Mouse (Mus musculus) kidney, embryonic 16.5 days (tissue): ENCODE data around the gene A930018P22Rik. TPM values are rescaled to one million over a fixed set of nuclear protein-coding genes. Genes with fewer than 3 reads are reported as not detected.

Experiments used
- ATAC-seq: fragments of 200-750 bp; cut with Nextera tagmentation; 2 replicates; pipeline ENCODE4 v1.8.0; 2017; ENCODE audit warnings: moderate TSS enrichment; ENCODE audit not compliant: low FRiP score, low TSS enrichment
- H3K27ac ChIP-seq: fragments of 300-500 bp; sonication (generic); 2 replicates; pipeline ENCODE4 v1.5.1; 2014; ENCODE audit warnings: low read length
- H3K27me3 ChIP-seq: fragments of 300-500 bp; sonication (generic); 2 replicates; pipeline ENCODE4 v1.6.1; 2014; ENCODE audit warnings: low read length, control low read depth, mixed read lengths; ENCODE audit not compliant: insufficient read depth
- H3K36me3 ChIP-seq: fragments of 300-500 bp; sonication (generic); 2 replicates; pipeline ENCODE4 v1.6.1; 2014; ENCODE audit warnings: low read length, control low read depth, mixed read lengths; ENCODE audit not compliant: insufficient read depth
- H3K4me1 ChIP-seq: fragments of 300-500 bp; sonication (generic); 2 replicates; pipeline ENCODE4 v1.6.1; 2014; ENCODE audit warnings: low read length, control low read depth, mixed read lengths; ENCODE audit not compliant: insufficient read depth
- H3K4me2 ChIP-seq: fragments of 300-500 bp; sonication (generic); replicated peaks from 2 replicates; pipeline ENCODE4 v1.6.1; 2014; ENCODE audit warnings: low read depth, low read length
- H3K4me3 ChIP-seq: fragments of 300-500 bp; sonication (generic); 2 replicates; pipeline ENCODE4 v1.5.1; 2014; ENCODE audit warnings: mild to moderate bottlenecking, low read length
- H3K9ac ChIP-seq: fragments of 300-500 bp; sonication (generic); replicated peaks from 2 replicates; pipeline ENCODE4 v1.6.1; 2014; ENCODE audit warnings: low read length
- H3K9me3 ChIP-seq: fragments of 300-500 bp; sonication (generic); 2 replicates; pipeline ENCODE4 v1.6.1; 2016; ENCODE audit warnings: low read length, control low read depth
- WGBS: fragments of 180-500 bp; shearing (Covaris S2); extraction: QIAGEN DNeasy Blood & Tissue Kit; methylation state at CpG from one replicate; pipeline ENCODE4 v1.1.7; 2014; 5-methylcytosine and 5-hydroxymethylcytosine counted together
- polyA plus RNA-seq: library from polyadenylated mRNA; unstranded; fragments of >200 nt; fragmentation: Nextera tagmentation; extraction: Ambion mirVana; gene quantifications from 2 replicates; pipeline ENCODE4 v1.2.1, GENCODE M21; 2015

The A930018P22Rik gene
- polyA plus RNA-seq, 1 experiment from 2014 or later = not detected

- H3K9ac ChIP-seq = no peak overlapping the region
- H3K4me1 ChIP-seq = peaks cover 17% of the 10 kb centered on the region
- H3K36me3 ChIP-seq = no peaks in the 10 kb centered on the region
- no peak overlapping the region for H3K27ac ChIP-seq
- no peak overlapping the region for H3K4me2 ChIP-seq
- H3K9me3 ChIP-seq = no peaks in the 10 kb centered on the region
- 55% methylated on average over 11 of the region's 11 CpGs for WGBS
- no peaks in the 10 kb centered on the region for H3K27me3 ChIP-seq
- no peak overlapping the region for H3K4me3 ChIP-seq
- no peak for ATAC-seq
Observed at GRCm38 (mm10) chr2:104172695-104173348, 50.3 kb downstream of the A930018P22Rik start.

GRCm38 (mm10) chr2:104173431-104173830, 50.9 kb downstream of the A930018P22Rik start:
- no peak for ATAC-seq

More at GRCm38 (mm10) chr2:104173431-104173830, 50.9 kb downstream of the A930018P22Rik start:
- no peaks in the 10 kb centered on the region for H3K27me3 ChIP-seq
- no peak overlapping the region for H3K4me3 ChIP-seq
- no peak overlapping the region for H3K27ac ChIP-seq
- no peak overlapping the region for H3K4me2 ChIP-seq
- WGBS = 95% methylated on average over 3 of the region's 3 CpGs
- no peaks in the 10 kb centered on the region for H3K9me3 ChIP-seq
- H3K4me1 ChIP-seq = peaks cover 17% of the 10 kb centered on the region
- no peak overlapping the region for H3K9ac ChIP-seq
- no peaks in the 10 kb centered on the region for H3K36me3 ChIP-seq

Other genes starting within 250 kb of the A930018P22Rik start
- 33.1 and 34.9 TPM in 2 replicates for gene Lmo2, start 164.8 kb upstream of the A930018P22Rik start, polyA plus RNA-seq
- 59.7 and 61.1 TPM in 2 replicates for gene Fbxo3, start 95.0 kb upstream of the A930018P22Rik start, polyA plus RNA-seq
- 2.0 and 2.6 TPM in 2 replicates for gene 4931422A03Rik, start 94.4 kb upstream of the A930018P22Rik start, polyA plus RNA-seq
- not detected in 2 replicates for gene Gm10912, start 56.9 kb upstream of the A930018P22Rik start, polyA plus RNA-seq
- gene Gm10799, start 54.2 kb upstream of the A930018P22Rik start, polyA plus RNA-seq = not detected in 2 replicates
- 6.3 and 7.2 TPM in 2 replicates for gene Cd59b, start 52.9 kb upstream of the A930018P22Rik start, polyA plus RNA-seq
- gene Cd59a, start 27.0 kb upstream of the A930018P22Rik start, polyA plus RNA-seq = 45.4 and 48.4 TPM in 2 replicates